Mouse (Mus musculus) embryonic facial prominence, embryonic 12.5 days (tissue): ENCODE results near the gene Msgn1. TPM values are rescaled to one million over a fixed set of nuclear protein-coding genes. Genes with fewer than 3 reads are reported as not detected.
A peak's percentile ranks its signal among the peaks of the same experiment; 100 is the strongest.

ENCODE experiments used
- ATAC-seq: fragments of 200-750 bp; cut with Nextera tagmentation; 2 replicates; pipeline ENCODE4 v1.8.0; 2017; ENCODE audit not compliant: insufficient number of reproducible peaks, insufficient read depth, low FRiP score, low TSS enrichment
- H3K27ac ChIP-seq: fragments of 300-500 bp; sonication (generic); 2 replicates; pipeline ENCODE4 v1.5.1; 2016; ENCODE audit warnings: mild to moderate bottlenecking
- H3K27me3 ChIP-seq: fragments of 300-500 bp; sonication (generic); 2 replicates; pipeline ENCODE4 v1.6.1; 2016; ENCODE audit warnings: mild to moderate bottlenecking, moderate library complexity
- H3K36me3 ChIP-seq: fragments of 300-500 bp; sonication (generic); 2 replicates; pipeline ENCODE4 v1.6.1; 2016; ENCODE audit warnings: mild to moderate bottlenecking
- H3K4me1 ChIP-seq: fragments of 300-500 bp; sonication (generic); 2 replicates; pipeline ENCODE4 v1.6.1; 2016
- H3K4me2 ChIP-seq: fragments of 300-500 bp; sonication (generic); replicated peaks from 2 replicates; pipeline ENCODE4 v1.6.1; 2016; ENCODE audit warnings: mild to moderate bottlenecking, moderate library complexity
- H3K4me3 ChIP-seq: fragments of 300-500 bp; sonication (generic); 2 replicates; pipeline ENCODE4 v1.5.1; 2016; ENCODE audit warnings: mild to moderate bottlenecking
- H3K9ac ChIP-seq: fragments of 300-500 bp; sonication (generic); 2 replicates; pipeline ENCODE4 v1.6.1; 2016; ENCODE audit warnings: mild to moderate bottlenecking, moderate library complexity
- H3K9me3 ChIP-seq: fragments of 300-500 bp; sonication (generic); 2 replicates; pipeline ENCODE4 v1.6.1; 2016; ENCODE audit warnings: mild to moderate bottlenecking, moderate library complexity
- WGBS: fragments of 180-500 bp; shearing (Covaris S2); methylation state at CpG from one replicate; pipeline ENCODE4 v1.1.7; 2016; 5-methylcytosine and 5-hydroxymethylcytosine counted together
- polyA plus RNA-seq: library from polyadenylated mRNA; unstranded; fragments of >200 nt; fragmentation: Nextera tagmentation; extraction: Ambion mirVana; gene quantifications from 2 replicates; pipeline ENCODE4 v1.2.1, GENCODE M21; 2016

Gene Msgn1
- not detected in 2 replicates for polyA plus RNA-seq

DNA sequence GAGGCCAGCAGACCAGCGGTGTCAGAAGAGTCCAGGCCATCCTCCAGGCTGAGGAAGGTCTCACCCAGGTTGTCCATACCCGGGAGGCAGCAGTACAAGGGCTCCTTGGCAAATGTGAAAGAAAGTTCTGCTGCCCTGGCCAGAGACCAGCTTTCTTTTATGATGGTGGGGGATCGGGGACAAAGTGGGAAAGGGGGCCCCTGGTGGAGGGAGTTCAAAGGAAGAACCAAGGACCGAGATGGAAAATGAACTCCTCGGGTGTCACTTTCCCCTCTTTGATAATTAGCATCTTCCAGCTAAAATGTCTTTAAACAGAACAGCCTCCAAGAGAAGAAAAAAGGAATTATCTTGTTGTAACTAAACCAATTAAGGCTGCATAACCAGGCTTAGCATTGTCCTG is at the start of gene Msgn1:
Gene Msgn1, minus strand, starts transcription at position 101 of the 400 bp plus-strand sequence.
- H3K36me3 ChIP-seq = no peaks in the 10 kb centered on the region
- no peak within 1 kb of the TSS for H3K9ac ChIP-seq
- no peaks in the 10 kb centered on the region for H3K4me1 ChIP-seq
- ATAC-seq = no peak
- H3K27me3 ChIP-seq = no peaks in the 10 kb centered on the region
- WGBS = 66% methylated on average over 5 of the region's 5 CpGs
- H3K4me3 ChIP-seq = no peak within 1 kb of the TSS
- H3K4me2 ChIP-seq = no peak within 1 kb of the TSS
- no peaks in the 10 kb centered on the region for H3K9me3 ChIP-seq
- H3K27ac ChIP-seq = no peak within 1 kb of the TSS

DNA sequence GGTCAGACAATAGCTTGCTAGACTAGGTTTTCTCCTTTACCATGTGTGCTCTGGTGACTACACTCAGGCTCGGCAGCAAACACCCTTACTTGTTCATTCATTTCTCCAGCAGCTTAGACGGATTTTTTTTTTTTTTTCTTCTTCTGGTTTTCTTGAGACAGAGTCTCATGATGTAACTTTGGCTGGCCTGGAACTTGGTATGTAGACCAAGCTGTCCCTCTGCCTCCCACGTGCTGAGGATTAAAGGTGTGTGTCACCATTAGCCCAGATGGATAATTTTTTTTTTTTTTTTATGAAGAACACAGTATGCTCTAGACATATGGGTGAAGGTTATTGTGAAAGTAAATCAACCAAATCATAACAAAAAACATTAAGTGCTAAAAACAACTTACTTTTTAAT is 41.5 kb upstream of the Msgn1 start:
- H3K36me3 ChIP-seq = peaks cover 10% of the 10 kb centered on the region; the same call in 1 of the 2 replicates
- 77% methylated on average over 3 of the region's 3 CpGs for WGBS
- no peak for ATAC-seq

DNA sequence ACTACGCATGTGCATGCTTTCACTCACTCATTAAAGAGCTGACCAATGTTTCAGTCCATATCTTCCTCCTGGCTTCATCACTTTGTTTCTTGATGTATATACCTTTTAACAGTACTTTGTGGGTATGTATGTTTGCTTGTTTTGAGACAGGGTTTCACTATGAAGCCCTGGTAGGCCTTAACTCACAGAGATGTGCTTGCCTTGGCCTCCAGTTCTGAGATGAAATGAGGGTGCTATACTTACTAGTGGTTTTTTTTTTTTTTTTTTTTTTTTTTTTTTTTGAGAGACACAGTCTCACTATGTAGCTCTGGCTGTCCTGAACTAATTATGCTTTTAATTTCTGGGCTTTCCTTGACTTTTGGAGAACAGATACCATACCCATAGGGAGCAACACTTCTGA is 38.7 kb upstream of the Msgn1 start:
- no peak for ATAC-seq
- Histone ChIP-seq H3K4me1 (no peaks in the 10 kb centered on the region), H3K27me3 (no peaks in the 10 kb centered on the region), H3K36me3 (peaks cover 11% of the 10 kb centered on the region), H3K27ac (no peak overlapping the region), H3K4me3 (no peak overlapping the region), H3K4me2 (no peak overlapping the region), H3K9me3 (no peaks in the 10 kb centered on the region), H3K9ac (no peak overlapping the region)
- WGBS = 95% methylated on average over 1 of the region's 1 CpGs

More for the DNA sequence above, 41.5 kb upstream of the Msgn1 start:
- H3K9me3 ChIP-seq = no peaks in the 10 kb centered on the region
- H3K4me2 ChIP-seq = no peak overlapping the region
- no peak overlapping the region for H3K9ac ChIP-seq
- H3K4me1 ChIP-seq = no peaks in the 10 kb centered on the region
- no peaks in the 10 kb centered on the region for H3K27me3 ChIP-seq
- no peak overlapping the region for H3K27ac ChIP-seq
- no peak overlapping the region for H3K4me3 ChIP-seq

GRCm38 (mm10) chr12:11235996-11236395 is 27.2 kb upstream of the Msgn1 start:
- no peak overlapping the region for H3K4me2 ChIP-seq
- whole genome bisulfite sequencing = 61% methylated on average over 2 of the region's 2 CpGs
- H3K9ac ChIP-seq = no peak overlapping the region
- H3K4me1 ChIP-seq = no peaks in the 10 kb centered on the region
- H3K9me3 ChIP-seq = no peaks in the 10 kb centered on the region
- ATAC-seq = no peak
- no peaks in the 10 kb centered on the region for H3K27me3 ChIP-seq
- H3K27ac ChIP-seq = no peak overlapping the region
- peaks cover 5% of the 10 kb centered on the region; the same call in 1 of the 2 replicates for H3K36me3 ChIP-seq
- H3K4me3 ChIP-seq = no peak overlapping the region

DNA sequence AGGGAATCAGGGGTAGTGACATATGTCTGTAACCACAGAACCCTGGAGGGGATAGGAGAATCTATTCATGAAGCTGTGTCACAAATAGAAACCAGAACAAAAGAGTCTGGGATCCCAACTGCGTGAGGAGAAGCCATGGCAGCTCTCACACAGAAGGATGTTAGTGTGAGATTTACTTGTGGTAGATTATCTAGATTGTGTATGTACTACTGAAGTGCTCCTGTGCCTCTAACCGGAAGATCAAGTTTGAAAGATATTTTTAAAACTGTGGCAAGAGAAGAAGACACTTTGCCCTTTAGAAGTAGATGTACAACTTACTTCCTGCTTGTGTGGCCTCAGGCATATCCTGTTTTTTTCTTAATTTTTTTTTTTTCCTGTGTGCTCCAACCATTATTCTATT is 21.5 kb upstream of the Msgn1 start:
- H3K9me3 ChIP-seq = no peaks in the 10 kb centered on the region
- no peak overlapping the region for H3K4me3 ChIP-seq
- no peaks in the 10 kb centered on the region for H3K4me1 ChIP-seq
- WGBS = 73% methylated on average over 2 of the region's 2 CpGs
- no peaks in the 10 kb centered on the region for H3K27me3 ChIP-seq
- H3K9ac ChIP-seq = no peak overlapping the region
- H3K36me3 ChIP-seq = no peaks in the 10 kb centered on the region
- H3K27ac ChIP-seq = no peak overlapping the region
- no peak for ATAC-seq
- no peak overlapping the region for H3K4me2 ChIP-seq

DNA sequence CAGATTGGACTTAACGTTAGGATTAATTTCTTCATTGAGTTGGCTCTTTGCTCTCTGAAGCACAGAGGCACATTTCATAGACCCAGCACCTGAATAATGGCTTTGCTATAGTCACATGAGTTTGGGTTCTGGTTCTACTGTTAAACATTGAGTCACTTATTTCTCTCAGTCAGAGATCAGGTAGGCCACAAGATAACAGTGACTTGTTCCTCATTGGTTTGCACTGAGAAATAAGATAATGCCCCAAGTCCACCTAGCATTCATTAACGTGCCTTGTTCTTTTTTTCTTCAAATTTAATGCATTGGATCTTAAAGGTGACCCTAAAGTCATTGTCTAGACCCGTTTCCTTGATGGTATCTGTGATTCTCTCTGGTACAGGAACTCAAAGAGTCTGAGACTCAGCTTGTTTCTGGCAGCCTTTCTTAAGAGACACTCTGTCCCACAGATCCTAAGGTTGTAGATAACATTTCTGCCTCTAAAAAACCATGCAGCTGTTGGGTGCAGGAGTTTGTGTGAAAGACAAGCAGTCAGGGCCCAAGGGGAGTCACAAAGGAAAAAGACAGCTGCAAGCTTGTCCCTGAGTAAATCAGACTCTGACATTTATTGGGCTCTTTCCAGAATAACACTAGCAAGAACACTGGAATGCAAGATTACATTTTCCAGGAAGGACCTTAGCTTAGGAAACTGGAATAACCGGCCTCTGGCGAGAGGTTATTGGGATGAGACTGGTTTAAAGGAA is 17.9 kb upstream of the Msgn1 start:
- WGBS = 75% methylated on average over 5 of the region's 5 CpGs
- H3K4me2 ChIP-seq = no peak overlapping the region
- H3K4me3 ChIP-seq = no peak overlapping the region
- ATAC-seq = no peak
- no peaks in the 10 kb centered on the region for H3K27me3 ChIP-seq
- H3K9me3 ChIP-seq = no peaks in the 10 kb centered on the region
- no peaks in the 10 kb centered on the region for H3K36me3 ChIP-seq
- H3K27ac ChIP-seq = no peak overlapping the region
- 0 out of 2 replicates have a peak, but pooled peaks cover 2% of the 10 kb centered on the region for H3K4me1 ChIP-seq
- H3K9ac ChIP-seq = no peak overlapping the region

GRCm38 (mm10) chr12:11226123-11226522 is 17.4 kb upstream of the Msgn1 start:
- no peak overlapping the region for H3K27ac ChIP-seq
- H3K9me3 ChIP-seq = no peaks in the 10 kb centered on the region
- no peaks in the 10 kb centered on the region for H3K36me3 ChIP-seq
- H3K4me2 ChIP-seq = no peak overlapping the region
- H3K4me3 ChIP-seq = no peak overlapping the region
- no peak for ATAC-seq
- no peak overlapping the region for H3K9ac ChIP-seq
- no peaks in the 10 kb centered on the region for H3K27me3 ChIP-seq
- H3K4me1 ChIP-seq = peaks cover 6% of the 10 kb centered on the region; the same call in 1 of the 2 replicates
- WGBS = 50% methylated on average over 1 of the region's 1 CpGs

- H3K4me3 ChIP-seq = no peak overlapping the region
- no peaks in the 10 kb centered on the region for H3K9me3 ChIP-seq
- H3K4me1 ChIP-seq = peaks cover 6% of the 10 kb centered on the region; the same call in 1 of the 2 replicates
- no peak overlapping the region for H3K9ac ChIP-seq
- H3K27ac ChIP-seq = no peak overlapping the region
- no peaks in the 10 kb centered on the region for H3K27me3 ChIP-seq
- H3K36me3 ChIP-seq = no peaks in the 10 kb centered on the region
- WGBS = 11% methylated on average over 5 of the region's 5 CpGs
- no peak; the same call in 1 of the 2 replicates for ATAC-seq
- no peak overlapping the region for H3K4me2 ChIP-seq
These were observed 15.9 kb upstream of the Msgn1 start for GRCm38 (mm10) chr12:11224722-11225121.

DNA sequence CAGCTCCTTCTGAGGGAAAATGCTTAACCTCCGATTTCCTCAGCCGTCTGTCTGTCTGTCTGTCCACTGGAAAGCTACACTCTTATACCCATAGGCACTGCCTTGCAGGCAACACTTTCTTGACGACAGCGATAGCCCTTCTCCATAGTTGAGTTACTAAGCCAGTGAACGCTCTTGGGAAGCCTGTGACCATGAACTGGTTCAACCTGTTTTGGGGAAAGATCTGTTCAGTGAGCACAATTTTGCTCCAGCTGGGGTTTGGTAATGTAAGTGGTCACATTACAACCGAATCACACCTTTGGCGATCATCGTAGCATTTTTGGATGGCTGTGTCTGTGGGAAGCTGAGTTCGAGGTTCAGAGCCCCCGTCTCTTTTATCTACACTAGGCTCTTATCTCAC is 14.3 kb upstream of the Msgn1 start:
- 83% methylated on average over 10 of the region's 10 CpGs for WGBS
- peaks cover 6% of the 10 kb centered on the region; the same call in 1 of the 2 replicates for H3K4me1 ChIP-seq
- H3K9me3 ChIP-seq = no peaks in the 10 kb centered on the region
- H3K9ac ChIP-seq = no peak overlapping the region
- no peak overlapping the region for H3K4me3 ChIP-seq
- no peak overlapping the region for H3K27ac ChIP-seq
- H3K36me3 ChIP-seq = no peaks in the 10 kb centered on the region
- H3K27me3 ChIP-seq = no peaks in the 10 kb centered on the region
- ATAC-seq = no peak
- no peak overlapping the region for H3K4me2 ChIP-seq

- ATAC-seq = no peak
- H3K4me1 ChIP-seq = peaks cover 6% of the 10 kb centered on the region; the same call in 1 of the 2 replicates
- no peaks in the 10 kb centered on the region for H3K27me3 ChIP-seq
- H3K9ac ChIP-seq = no peak overlapping the region
- WGBS = 51% methylated on average over 3 of the region's 3 CpGs
- no peaks in the 10 kb centered on the region for H3K9me3 ChIP-seq
- no peak overlapping the region for H3K27ac ChIP-seq
- H3K36me3 ChIP-seq = no peaks in the 10 kb centered on the region
- H3K4me2 ChIP-seq = no peak overlapping the region
- no peak overlapping the region for H3K4me3 ChIP-seq
These were observed 13.8 kb upstream of the Msgn1 start for GRCm38 (mm10) chr12:11222566-11222965.

DNA sequence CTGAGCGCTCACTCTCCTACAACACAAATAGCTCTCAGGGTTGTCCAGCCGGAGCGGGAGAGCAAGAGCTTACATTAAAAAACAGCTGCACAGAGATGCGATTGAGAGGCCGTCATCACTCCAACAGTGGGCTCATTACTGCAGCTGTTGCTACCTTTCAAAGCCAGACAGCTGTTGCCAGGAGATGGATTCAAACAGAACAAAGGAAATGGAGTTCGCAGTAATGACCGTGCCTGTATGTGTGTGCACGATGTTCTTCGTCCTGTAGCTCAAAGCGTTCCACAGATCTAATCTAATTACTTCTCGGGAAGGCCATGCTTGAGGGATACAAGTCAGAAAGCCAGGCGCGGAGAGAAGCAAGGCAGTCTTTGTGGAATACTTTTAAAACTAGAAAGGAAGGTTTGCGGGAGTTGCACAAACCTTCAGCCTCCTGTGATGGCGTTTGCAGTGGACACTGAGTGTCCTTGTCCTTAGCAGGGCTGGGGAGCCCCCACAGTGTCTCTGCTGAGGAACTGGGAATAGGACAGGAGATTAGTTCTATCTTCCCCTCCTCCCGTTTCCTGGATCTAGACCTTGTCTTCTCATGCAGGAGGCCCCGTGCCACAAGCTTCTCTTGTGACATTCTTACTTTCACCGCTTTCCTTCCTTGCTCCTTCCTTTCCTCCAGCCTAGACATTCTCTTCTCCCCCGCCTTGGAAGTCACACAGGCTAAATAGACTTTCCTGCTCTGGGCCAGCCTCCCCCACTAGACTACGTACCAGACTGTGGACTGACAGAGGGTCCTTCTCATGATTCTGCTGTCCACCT is 13.0 kb upstream of the Msgn1 start:
- Histone ChIP-seq H3K4me2 (no peak overlapping the region), H3K9ac (no peak overlapping the region)
- peak; percentile 36 for ATAC-seq

More for the DNA sequence above, 13.0 kb upstream of the Msgn1 start:
- Histone ChIP-seq H3K27ac (0 out of 2 replicates have a peak overlapping the region, but pooled peaks have one; percentile 25), H3K9me3 (no peaks in the 10 kb centered on the region), H3K36me3 (no peaks in the 10 kb centered on the region), H3K4me1 (peaks cover 6% of the 10 kb centered on the region; the same call in 1 of the 2 replicates), H3K27me3 (no peaks in the 10 kb centered on the region), H3K4me3 (no peak overlapping the region)
- 53% methylated on average over 20 of the region's 20 CpGs for WGBS
